Mouse (Mus musculus): ENCODE results near the gene Mrpl2.

DNA sequence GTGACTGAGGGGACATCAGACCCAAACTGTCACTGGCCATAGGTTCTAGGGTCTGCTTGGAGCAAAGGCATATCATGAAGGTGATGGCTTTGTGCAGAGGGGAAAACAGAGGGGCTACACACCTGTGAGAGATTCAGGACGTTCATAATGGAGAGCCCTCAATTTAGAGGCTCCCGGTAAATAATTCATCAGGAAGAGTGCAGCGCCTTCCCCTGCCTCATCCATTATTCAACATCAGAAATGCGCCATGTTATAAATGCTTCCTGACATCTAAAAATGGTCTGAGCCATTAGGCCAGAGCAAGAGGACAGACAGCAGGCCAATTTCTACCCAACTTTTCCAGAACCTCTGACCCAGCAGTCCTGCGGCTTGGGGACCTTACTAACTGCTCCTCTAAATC lies 40.9 kb upstream of the Mrpl2 start:
- TF ChIP-seq CTCF (IDR thresholded peaks at IDR 0.05; ENCODE audit: control insufficient read depth, insufficient read depth, low read length) (no peak), POLR2A (IDR thresholded peaks at IDR 0.05; ENCODE audit: borderline replicate concordance, control insufficient read depth, low read depth, low read length) (no peak)
